Mouse (Mus musculus): Measurements from ENCODE around the gene Gm2042.
"Not testable (repeated sequence)": the region's sequence is repeated elsewhere in the genome, so short reads cannot be mapped to it uniquely, and the experiment has no call there.

The Gm2042 gene

DNA sequence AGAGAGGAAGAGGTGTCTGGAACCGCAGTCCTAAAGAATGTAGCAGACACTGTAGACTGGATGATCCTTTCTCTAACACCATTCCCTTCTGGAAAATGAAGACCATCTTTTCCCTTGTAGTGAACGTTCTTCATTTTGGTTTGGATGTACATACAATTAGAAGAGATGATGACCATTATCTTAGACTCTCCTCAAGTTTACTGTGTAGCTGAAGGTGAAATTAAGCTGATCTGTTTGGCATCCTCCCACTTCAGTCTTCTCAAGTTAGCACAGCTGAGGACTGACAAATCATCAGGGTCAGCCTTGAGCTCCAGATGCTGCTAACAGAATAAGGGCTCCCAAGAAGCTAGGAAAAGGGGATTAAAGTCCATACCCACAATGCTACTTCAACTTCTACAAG, at the start of gene Gm2042:
TSS of gene Gm2042 (plus strand) at position 301 of the 400 bp plus-strand sequence.
- ATAC-seq (ENCODE audit: insufficient number of reproducible peaks, low FRiP score, low TSS enrichment), result not testable (repeated sequence)

DNA sequence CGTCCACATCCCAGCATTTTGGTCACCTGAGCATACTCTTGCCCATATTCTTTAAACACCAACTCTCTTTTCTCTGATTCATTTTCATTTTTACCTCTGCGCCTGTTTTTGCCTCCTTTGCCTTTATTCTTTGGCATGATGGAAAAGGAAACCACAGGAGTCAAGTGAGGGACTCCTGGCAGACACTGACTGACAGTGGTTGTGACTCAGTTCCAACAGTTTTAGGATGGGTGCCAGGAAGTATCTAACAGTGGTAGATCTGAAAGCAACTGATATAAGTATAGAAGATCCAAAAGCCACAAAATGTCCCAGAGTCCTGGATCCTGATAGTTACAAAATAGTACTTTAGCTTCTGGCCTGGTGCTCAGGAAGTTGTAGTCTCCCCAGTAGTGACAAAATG, 34.2 kb upstream of the Gm2042 start, which contains the start of gene Gm2035:
TSS of gene Gm2035 (minus strand) at position 137 of the 400 bp plus-strand sequence.
- ATAC-seq (ENCODE audit: insufficient number of reproducible peaks, low FRiP score, low TSS enrichment), result not testable (repeated sequence)

DNA sequence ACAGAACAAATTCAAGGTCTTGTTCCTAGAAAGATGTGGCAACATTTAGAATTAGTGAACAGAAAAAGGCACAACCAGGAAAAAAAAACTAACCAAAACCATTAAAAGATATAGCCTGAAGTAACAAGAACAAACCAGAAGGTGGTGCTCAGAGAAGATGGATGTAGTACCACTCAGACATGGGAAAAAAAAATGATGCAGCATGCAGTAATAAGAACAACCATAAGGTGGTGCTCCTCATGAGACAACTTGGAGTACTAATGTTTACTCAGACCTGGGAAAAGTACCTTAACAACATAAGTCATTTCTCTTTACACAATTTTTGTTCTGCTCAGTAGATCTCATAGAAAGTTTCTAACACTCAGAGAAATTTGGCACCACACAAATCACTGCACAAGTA, 30.1 kb downstream of the Gm2042 start:
- ATAC-seq (ENCODE audit: insufficient number of reproducible peaks, low FRiP score, low TSS enrichment), result not testable (repeated sequence)

DNA sequence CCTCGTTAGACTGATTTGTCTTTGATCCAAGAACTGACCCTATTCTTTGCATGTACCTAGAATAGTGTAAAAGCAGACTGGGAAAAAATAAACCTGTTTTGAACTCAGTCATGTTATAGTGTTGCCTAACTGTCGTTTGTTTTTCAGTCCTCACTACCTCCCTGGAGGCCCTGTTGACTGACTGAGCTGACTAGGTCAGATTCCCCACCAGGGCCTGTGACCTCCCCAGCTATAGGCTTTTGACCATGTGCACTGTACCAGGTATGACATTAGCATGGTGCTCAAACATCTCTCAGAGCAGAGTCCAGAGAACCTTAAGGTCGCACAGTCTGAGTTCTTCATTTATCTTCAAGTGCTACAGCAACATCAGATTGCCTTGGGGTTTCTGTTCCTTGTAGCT, 50.2 kb downstream of the Gm2042 start:
- not testable (repeated sequence) for ATAC-seq (ENCODE audit: insufficient number of reproducible peaks, low FRiP score, low TSS enrichment)

Data from cerebellum, adult (tissue).